Mouse (Mus musculus): ENCODE data around the gene Pdpk1. TPM values are rescaled to one million over a fixed set of nuclear protein-coding genes. Genes with fewer than 3 reads are reported as not detected.
"Not testable (repeated sequence)": the region's sequence is repeated elsewhere in the genome, so short reads cannot be mapped to it uniquely, and the experiment has no call there.

Pdpk1 gene
- polyA plus RNA-seq, 3 experiments from 2014 or later: 34.1 to 47.4 (median 39.7) TPM

DNA sequence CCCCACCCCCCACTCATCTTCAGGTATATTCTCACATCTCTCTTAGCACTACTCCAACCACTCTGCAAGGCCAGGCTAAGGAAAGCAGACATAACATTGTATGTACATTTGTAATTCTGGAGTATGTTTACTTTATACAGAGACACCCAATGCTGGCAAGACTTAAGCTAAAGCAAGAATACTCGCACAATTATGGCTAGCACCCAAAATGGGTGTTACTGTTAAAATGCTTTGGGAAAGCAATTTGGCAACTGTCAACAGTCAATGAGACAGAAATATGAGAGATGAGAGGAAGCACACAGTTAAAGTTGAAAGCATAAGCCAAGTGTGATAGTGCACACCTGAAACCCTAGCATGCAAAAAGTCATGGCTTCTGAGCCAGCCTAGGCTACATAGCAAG lies 39.5 kb downstream of the Pdpk1 start:
- no peak for ATAC-seq

GRCm38 (mm10) chr17:24108896-24109295 lies 41.8 kb downstream of the Pdpk1 start:
- no peak for ATAC-seq

DNA sequence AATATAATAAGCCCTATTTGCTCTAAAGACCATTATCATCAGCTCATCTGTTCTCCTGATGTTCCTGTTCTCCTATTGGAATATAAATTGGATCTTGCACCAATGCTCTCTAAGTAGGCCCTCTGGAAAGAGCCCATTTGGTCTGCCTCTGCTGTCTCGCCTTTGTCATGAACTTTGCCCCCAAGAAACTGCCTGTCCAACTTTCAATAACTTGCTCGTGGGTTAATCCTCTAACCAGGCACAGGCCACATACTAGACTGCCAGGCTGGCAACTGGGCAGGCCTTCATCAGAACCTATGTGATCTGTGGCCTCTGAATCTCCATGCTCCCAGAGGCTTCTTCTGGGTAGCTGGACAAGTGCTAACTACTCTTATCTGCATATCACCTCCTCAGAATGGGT lies 45.6 kb downstream of the Pdpk1 start:
- ATAC-seq: no peak

GRCm38 (mm10) chr17:24098354-24098753 lies 52.4 kb downstream of the Pdpk1 start:
- ATAC-seq: no peak

GRCm38 (mm10) chr17:24090575-24090974 lies 60.1 kb downstream of the Pdpk1 start:
- ATAC-seq: no peak

DNA sequence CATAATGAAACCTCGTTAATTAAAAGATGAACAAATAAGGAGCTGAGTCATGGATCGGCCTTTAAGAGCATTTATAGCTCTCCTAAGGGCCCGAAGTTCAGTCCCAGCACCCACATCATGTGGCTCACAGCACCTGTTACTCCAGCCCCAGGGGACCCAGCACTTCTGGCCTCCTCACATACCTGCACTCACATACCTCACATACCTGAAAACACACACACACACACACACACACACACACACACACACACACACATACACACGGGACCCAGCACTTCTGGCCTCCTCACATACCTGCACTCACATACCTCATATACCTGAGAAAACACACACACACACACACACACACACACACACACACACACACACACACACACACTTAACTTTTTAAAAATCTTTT lies 64.3 kb downstream of the Pdpk1 start:
- ATAC-seq: not testable (repeated sequence)

DNA sequence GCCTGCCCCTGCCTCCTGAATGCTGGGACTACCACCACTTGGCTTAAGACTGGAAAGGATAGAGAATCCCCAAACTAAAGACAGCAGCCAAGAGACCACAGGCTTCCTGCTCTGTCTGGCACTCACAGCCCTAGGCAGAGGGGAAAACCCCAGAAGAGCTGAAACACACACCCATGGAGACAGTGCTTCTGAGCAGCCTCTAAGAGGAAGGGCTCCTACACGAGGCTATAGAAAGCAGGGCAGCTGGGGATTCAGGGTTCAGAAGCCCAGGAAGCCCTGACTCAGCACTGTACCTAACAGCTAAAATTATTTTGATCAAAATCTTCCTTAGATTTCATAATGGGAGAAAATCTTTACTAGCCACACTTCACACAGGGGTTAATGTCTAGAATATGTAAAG lies 66.1 kb downstream of the Pdpk1 start:
- peak; percentile 96 for ATAC-seq

DNA sequence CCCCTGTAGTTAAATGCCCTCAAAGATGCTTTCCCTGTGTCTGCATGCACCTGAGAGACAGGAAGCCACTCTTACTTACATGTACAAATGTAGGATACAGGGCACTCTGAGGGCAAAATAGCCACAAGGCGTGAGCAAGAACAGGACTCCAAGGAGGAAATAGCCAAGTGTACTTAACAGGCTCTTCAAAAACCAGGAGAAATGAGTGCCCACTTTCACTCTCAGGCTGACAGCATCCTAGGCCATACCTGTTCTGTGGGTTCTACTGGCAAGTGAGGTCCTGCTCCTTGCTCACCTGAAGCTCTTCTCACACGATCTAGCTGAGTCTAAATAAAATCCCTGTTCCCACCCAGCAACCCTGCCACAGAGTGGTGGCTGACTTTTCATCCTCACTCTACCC lies 73.6 kb downstream of the Pdpk1 start:
- no peak for ATAC-seq

DNA sequence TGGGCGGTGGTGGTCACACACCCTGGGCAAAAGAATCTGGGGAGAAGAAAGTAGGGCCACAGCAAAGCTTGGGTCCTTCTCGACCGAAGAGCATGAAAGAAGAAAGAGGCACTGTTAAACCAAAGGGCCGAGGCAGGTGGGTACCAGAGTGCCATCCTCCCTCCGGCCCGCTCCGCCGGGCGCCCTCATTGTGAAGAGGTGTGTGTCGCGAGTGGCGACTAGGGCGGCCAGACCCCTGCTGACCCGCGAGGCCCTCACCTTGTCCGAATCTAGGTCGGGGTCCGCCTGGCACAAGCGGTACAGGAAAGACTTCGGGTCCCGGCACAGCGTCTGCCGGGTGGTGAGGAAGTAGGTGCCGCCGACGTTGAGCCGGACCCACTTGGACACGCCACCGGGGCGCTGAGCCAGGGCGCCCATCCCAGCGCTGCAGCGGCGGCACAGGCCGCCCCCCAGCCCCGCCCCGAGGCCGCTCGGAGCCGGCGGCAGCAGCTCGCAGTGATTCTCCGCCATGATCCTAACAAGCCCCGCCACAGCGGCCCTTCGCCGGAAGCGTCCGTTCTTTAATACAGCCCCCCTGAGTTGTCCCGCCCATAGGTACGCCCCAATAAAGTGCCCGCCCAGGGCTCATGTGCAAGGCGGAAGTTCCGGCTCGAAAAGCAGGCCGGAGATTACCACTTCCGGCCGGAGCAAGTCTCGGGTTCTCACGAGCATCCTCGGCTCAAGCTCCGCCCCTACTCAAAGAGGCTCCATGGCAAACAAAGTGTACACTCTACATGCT lies 77.6 kb downstream of the Pdpk1 start, which contains the start of gene Kctd5:
Gene Kctd5 (minus strand): TSS at position 567 of the 778 bp plus-strand sequence.
- ATAC-seq: peak; percentile 90

DNA sequence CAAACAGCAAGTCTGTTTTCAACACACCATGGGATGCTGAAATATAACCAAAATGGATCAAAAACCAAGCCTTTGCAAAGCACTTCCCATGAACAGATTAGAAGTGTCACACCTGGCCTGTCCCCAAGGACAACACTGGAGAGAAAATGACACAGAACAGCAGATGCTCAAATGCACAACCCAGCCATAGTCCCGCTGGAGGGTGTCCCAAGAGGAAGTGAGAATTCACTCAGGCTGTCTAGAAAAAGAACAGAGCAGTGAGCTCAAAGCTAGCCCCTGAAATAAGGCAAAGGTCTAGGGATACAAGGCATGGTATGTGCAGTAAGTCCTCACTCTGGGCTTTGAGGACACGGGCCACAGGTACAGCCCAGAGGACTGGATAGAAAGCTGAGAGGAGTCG lies 81.2 kb downstream of the Pdpk1 start:
- no peak for ATAC-seq

DNA sequence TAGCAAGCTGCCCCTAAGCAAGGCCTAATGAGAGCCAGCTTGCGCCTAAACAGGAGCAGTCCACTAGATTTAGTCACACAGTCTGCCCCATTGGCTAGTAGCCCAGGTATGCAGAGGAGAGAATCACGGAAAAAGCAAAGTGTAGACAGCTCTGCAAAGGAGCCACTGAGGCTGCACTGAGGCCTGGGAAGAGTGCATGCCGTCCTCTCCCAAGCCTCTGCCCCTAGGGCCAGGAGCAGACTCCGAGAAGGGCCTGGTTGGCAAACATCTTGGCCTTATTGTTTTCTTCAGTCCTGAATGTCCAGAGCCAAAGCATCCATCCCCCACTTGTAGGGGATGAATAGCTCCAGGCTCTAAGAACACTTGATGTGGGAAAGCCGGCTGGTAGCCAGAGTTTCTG lies 82.5 kb downstream of the Pdpk1 start:
- ATAC-seq: no peak

DNA sequence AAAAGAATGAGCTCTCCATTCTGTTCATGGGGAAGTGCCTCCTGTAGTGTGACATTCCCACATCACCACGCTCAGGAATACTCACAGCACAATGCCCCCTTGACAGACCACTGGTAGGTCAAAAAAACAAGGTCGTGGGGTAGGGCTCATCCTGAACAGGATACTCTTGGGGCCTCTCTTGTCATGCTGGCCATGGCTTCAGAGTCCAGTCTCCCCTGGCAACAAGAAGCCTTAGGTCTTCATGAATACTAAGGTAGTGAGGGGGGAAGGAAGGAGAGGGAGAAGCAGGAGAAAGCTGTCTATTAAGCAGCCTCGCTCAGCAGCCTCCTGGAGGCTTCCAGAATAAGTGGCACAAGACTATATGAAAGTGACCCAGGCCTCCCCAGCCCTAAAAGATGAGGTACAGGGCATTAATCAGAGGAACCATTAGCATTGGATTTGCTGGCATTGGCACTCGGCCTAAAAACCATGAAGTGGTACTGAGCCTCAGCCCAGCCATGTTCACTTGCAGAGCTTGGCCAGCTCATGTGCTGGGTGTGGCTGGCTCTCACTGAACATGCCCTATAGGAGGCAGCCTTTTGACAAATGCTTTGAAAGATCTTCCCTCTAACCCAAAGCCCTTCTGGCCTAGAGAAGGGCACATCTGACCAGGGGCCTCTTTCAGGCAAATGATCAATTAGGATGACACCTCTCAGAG lies 88.1 kb downstream of the Pdpk1 start:
- ATAC-seq: no peak

- ATAC-seq: no peak
Observed at GRCm38 (mm10) chr17:24057730-24058245, 92.9 kb downstream of the Pdpk1 start.

GRCm38 (mm10) chr17:24056636-24057625 lies 93.8 kb downstream of the Pdpk1 start:
- no peak for ATAC-seq

- no peak for ATAC-seq
Observed at GRCm38 (mm10) chr17:24049008-24049407, 101.7 kb downstream of the Pdpk1 start.

DNA sequence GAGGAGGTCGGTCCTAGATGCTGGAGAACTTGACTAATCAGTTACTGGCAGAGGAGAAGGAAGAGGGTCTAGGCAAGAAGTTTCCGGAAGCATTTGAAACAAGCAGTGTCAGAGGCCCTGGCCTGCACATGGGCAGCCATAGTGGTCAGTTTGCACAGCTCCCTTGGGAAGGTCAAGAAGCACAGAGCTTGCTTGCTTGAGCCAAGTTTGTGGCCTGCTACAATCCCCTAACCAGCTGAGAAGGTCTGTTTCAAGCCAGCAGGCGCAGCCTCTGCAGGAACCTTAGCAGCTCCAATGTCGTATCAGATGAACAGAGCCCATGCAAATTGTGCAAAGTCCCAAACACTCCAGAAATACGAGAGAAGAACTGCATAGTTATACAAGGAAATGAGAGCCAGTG lies 102.7 kb downstream of the Pdpk1 start:
- ATAC-seq: no peak

DNA sequence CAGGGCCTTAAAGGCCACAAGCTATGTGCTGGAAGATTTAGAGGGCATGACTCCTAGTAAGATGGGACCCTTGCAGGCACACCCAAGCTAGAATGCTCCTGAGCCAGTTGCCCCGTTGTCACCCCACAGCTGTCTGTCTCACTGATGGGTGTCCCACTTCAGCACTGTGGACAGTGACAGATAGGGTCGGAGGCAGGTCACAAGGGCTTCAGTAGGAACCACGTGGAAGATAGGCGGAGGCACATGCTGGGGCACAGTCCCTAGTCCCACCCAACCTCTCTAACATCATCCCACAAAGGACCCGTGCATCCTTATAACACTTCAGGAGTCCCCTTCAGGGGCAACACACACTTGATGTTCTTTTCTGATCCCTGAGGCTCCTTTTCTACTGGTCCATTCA lies 104.7 kb downstream of the Pdpk1 start:
- ATAC-seq: no peak

- no peak for ATAC-seq
Observed at GRCm38 (mm10) chr17:24045608-24046007, 105.1 kb downstream of the Pdpk1 start.

- no peak for ATAC-seq
Observed at GRCm38 (mm10) chr17:24044482-24044881, 106.2 kb downstream of the Pdpk1 start.

- ATAC-seq: no peak
Observed at GRCm38 (mm10) chr17:24037844-24038243, 112.9 kb downstream of the Pdpk1 start, which contains the start of gene Prss27. Gene Prss27, plus strand, starts transcription at chr17:24038144.

GRCm38 (mm10) chr17:24037360-24037759 lies 113.4 kb downstream of the Pdpk1 start:
- no peak for ATAC-seq

- ATAC-seq: no peak
Observed at GRCm38 (mm10) chr17:24036954-24037353, 113.8 kb downstream of the Pdpk1 start.

GRCm38 (mm10) chr17:24035087-24035486 lies 115.6 kb downstream of the Pdpk1 start:
- ATAC-seq: no peak

Data from inflammation-experienced regulatory T-cells, adult 6 months (primary cell).